10 mouse cellular contexts compared by ENCODE assay signal in the genomic region with DNA sequence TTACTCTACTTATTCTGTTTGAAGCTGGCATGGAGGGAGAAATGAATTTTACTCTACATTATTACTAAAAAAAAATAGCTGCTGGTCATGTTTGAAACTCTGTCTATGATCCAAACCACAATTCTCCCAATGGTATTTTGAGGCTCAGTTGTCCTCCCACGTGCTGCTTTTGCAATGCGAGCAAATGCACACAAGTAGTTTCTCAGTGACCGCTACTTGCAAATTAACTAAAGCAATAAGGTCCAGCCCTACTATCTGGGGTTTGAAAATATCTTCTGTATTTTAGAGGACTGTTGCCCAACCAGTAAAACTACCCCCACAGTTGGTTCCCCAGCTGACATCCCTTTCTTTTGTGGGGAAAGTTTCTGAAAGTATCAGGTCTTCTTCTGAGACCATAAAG.
DNase-seq lines count a peak whose midpoint lies in the region; ATAC-seq lines count a peak whose summit lies in the region.
"Had no signal": no experiment of that assay in that cellular context is flagged by ENCODE, and none has a peak within 500 bp of the region (broad histone marks: within the 10 kb centered on the region; RNA-seq: fewer than 3 reads in every experiment).

No protein-coding gene starts in this region.

- H3K9me3 ChIP-seq in embryonic facial prominence, embryonic 13.5 days, result no peaks in the 10 kb centered on the region
- no peaks in the 10 kb centered on the region for H3K9me3 ChIP-seq in limb, embryonic 11.5 days (ENCODE audit: control insufficient read depth, low read length)
- H3K9me3 ChIP-seq: midbrain, embryonic 10.5 days had no signal

- no peaks in the 10 kb centered on the region for H3K36me3 ChIP-seq in embryonic facial prominence, embryonic 13.5 days
- H3K36me3 ChIP-seq in limb, embryonic 11.5 days (ENCODE audit: control insufficient read depth, insufficient read depth, low read length), result no peaks in the 10 kb centered on the region
- H3K36me3 ChIP-seq: midbrain, embryonic 10.5 days had no signal

- ATAC-seq in embryonic facial prominence, embryonic 13.5 days (ENCODE audit: insufficient number of reproducible peaks, insufficient read depth, low FRiP score, low TSS enrichment, low read depth), result no peak
- no peak for ATAC-seq in limb, embryonic 11.5 days (ENCODE audit: insufficient number of reproducible peaks, low FRiP score, low TSS enrichment, low read depth)

- H3K27me3 ChIP-seq in embryonic facial prominence, embryonic 13.5 days, result no peaks in the 10 kb centered on the region
- no peaks in the 10 kb centered on the region for H3K27me3 ChIP-seq in limb, embryonic 11.5 days (ENCODE audit: control insufficient read depth, insufficient read depth, low read length)

- peaks cover 21% of the 10 kb centered on the region for H3K4me1 ChIP-seq in embryonic facial prominence, embryonic 13.5 days
- peaks cover 12% of the 10 kb centered on the region for H3K4me1 ChIP-seq in limb, embryonic 11.5 days (ENCODE audit: control insufficient read depth, insufficient read depth, low read length)
- H3K4me1 ChIP-seq: midbrain, embryonic 10.5 days had no signal

- H3K4me3 ChIP-seq in embryonic facial prominence, embryonic 13.5 days, result no peak overlapping the region
- no peak overlapping the region for H3K4me3 ChIP-seq in limb, embryonic 11.5 days (ENCODE audit: low read depth, low read length)
- H3K4me3 ChIP-seq: midbrain, embryonic 10.5 days had no signal

- peak overlapping the region; percentile 68; the same call in 1 of the 2 replicates for H3K27ac ChIP-seq in embryonic facial prominence, embryonic 13.5 days
- 0 out of 2 replicates have a peak overlapping the region, but pooled peaks have one; percentile 14 for H3K27ac ChIP-seq in limb, embryonic 11.5 days (replicated peaks; ENCODE audit: low read depth, low read length)
- H3K27ac ChIP-seq: midbrain, embryonic 10.5 days had no signal

- WGBS in embryonic facial prominence, embryonic 13.5 days, result 29% methylated on average over 3 of the region's 3 CpGs
- WGBS in limb, embryonic 11.5 days, result 25% methylated on average over 3 of the region's 3 CpGs

- DNase-seq in gastrocnemius, postnatal 25 days, result peak; percentile 17
- no peak for DNase-seq in gastrocnemius, postnatal 14 days
- peak; percentile 25 to 32 for DNase-seq in heart, adult 9 months (ENCODE audit: low spot score in 2 of 2)
- DNase-seq in limb, embryonic 11.5 days (ENCODE audit: low spot score), result no peak
- no peak for DNase-seq in left cerebral cortex, postnatal 36 days (ENCODE audit: low spot score in 2 of 2)
- no peak for DNase-seq in adrenal gland, adult (ENCODE audit: inconsistent age in 2 of 2, low spot score in 1 of 2)
- no peak for DNase-seq in right cerebral cortex, postnatal 4 days

- intact Hi-C loops in gastrocnemius, postnatal 14 days (cut with DNase I; ENCODE audit: low total_unique reads), result no loop called here
- intact Hi-C loops in left cerebral cortex, postnatal 36 days (cut with DNase I), result no loop called here

- no peak overlapping the region for H3K4me2 ChIP-seq in embryonic facial prominence, embryonic 13.5 days
- no peak overlapping the region for H3K4me2 ChIP-seq in limb, embryonic 11.5 days (ENCODE audit: low read depth, severe bottlenecking)
- H3K4me2 ChIP-seq: liver, embryonic 11.5 days had no signal

- no peak overlapping the region for H3K9ac ChIP-seq in embryonic facial prominence, embryonic 13.5 days
- no peak overlapping the region for H3K9ac ChIP-seq in limb, embryonic 11.5 days (ENCODE audit: low read length)

Comparison
In these comparisons a context has a peak if more than half of its experiments do, and no peak if none do; other contexts are left out.
1. DNase-seq: peak in gastrocnemius, postnatal 25 days (single experiment) and heart, adult 9 months (2 of 2); none in gastrocnemius, postnatal 14 days (single experiment), limb, embryonic 11.5 days (single experiment), left cerebral cortex, postnatal 36 days (0 of 2), adrenal gland, adult (0 of 2) and right cerebral cortex, postnatal 4 days (single experiment).